Mouse (Mus musculus) cerebellum, postnatal 10 days (tissue): ENCODE measurements around the gene Scnn1g.

Source experiments
- DNase-seq, 2 experiments: peaks; one replicate each; pipeline ENCODE4 v3.0.0; 2021; ENCODE audit warnings: mixed read lengths in 2 of 2

Scnn1g gene

DNA sequence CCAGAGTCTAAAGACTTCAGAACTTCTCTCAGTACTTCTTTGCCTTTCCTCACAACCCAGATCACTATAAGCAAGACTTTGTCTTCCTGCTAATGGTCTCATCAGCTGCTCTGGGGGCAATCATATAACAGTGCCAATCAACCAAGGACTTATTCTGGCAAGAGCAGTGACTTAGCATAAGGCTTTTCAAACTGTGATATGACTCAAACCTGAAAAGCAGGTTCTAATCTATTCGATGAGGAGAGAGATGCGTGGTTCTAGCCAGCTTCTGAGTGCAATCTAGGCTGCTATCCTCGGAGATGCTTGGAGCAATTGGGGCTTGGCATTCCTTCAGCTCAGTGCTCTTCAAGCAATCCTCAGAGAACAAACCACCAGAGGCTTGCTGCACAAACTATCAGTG lies 44.7 kb downstream of the Scnn1g start:
- DNase-seq: no peak

DNA sequence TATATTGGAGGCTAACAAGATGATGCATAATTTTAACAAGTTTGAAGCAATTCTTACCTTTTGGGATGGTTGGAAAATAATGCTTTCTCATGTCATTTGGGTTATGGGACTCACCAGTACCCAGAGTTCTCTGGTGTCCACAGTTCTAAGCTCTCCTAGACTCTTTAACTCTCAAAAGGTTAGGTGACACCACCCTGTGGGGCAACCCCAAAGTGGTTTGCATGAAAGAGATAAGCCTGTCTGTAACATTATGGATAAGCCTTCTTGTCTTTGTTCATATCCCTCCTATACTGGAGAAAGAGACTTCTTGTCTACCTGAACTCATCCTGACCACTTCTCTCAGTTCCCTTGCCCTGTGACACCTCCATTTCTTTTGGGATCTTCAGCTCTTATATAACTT lies 45.1 kb downstream of the Scnn1g start:
- DNase-seq: no peak

GRCm38 (mm10) chr7:121782188-121782909 lies 48.1 kb downstream of the Scnn1g start:
- DNase-seq: no peak

DNA sequence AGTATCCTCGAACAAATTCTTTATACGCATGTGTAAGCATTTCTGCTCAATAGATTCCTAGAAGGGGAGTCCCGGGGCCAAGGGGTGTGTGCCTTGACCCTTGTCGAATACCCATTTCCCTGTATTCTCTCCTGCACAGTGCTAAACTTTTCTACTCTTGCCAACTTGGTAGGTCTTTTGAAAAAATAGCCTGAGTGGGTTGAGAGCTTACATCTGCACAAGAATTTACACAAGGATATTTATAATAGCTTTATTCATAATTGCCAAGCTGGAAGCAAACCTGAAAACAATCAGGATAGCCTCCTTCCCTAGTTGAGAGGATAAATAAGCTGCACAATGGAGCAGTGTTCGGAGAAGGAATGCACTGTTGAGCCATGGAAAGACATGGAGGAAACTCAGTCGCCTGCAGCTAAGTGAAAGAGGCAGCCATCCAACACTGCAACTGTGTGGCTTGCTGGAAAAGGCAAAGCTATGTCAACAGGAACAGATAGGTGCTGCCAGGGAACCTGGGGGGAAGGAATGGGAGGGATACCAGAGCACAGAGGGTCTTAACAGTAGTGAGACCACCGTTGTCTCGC lies 51.5 kb downstream of the Scnn1g start:
- peak in 1 of 2 experiments; percentile 15 for DNase-seq

DNA sequence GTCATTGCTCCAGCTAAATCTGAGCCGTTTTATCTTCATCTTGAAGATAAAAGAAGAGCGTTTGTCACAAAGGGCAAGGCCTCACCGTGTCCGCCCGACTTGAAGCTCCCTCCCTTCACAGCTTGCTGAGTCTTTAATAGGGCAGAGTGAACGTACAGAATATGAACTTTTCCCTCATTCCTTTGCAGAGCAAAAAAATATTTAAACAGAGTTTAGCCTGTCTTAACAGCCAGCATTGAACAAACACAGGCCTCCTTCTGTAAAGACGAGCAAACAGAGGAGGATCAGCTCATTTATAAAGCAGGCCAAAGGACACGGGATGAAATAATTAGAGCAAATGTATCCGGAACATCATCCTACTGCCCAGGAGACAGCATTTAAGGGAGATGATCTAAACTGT lies 63.5 kb downstream of the Scnn1g start:
- no peak for DNase-seq

DNA sequence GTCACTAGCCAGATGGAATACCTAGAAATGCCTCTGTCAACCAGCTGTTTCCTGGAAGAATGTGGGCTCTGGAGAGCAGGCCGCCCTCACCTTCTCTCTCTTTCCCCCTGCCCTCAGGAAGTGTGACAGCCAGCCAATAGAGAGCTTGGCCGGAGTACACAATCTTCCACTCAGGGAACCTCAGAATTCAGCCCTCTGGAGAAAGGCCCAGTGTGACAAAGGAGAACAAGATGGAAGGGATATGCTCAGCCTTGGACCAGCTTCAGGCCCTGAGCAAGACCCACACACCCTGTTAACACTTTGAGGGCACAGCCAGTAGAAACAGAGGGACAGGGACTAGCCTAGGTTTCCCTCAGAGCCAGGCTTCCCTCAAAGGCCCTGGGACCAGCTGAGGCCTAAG lies 68.2 kb downstream of the Scnn1g start:
- peak in 1 of 2 experiments; percentile 11 for DNase-seq

GRCm38 (mm10) chr7:121803011-121803410 lies 68.7 kb downstream of the Scnn1g start:
- no peak for DNase-seq

- no peak for DNase-seq
Measured at GRCm38 (mm10) chr7:121805811-121806496, 71.7 kb downstream of the Scnn1g start.

DNA sequence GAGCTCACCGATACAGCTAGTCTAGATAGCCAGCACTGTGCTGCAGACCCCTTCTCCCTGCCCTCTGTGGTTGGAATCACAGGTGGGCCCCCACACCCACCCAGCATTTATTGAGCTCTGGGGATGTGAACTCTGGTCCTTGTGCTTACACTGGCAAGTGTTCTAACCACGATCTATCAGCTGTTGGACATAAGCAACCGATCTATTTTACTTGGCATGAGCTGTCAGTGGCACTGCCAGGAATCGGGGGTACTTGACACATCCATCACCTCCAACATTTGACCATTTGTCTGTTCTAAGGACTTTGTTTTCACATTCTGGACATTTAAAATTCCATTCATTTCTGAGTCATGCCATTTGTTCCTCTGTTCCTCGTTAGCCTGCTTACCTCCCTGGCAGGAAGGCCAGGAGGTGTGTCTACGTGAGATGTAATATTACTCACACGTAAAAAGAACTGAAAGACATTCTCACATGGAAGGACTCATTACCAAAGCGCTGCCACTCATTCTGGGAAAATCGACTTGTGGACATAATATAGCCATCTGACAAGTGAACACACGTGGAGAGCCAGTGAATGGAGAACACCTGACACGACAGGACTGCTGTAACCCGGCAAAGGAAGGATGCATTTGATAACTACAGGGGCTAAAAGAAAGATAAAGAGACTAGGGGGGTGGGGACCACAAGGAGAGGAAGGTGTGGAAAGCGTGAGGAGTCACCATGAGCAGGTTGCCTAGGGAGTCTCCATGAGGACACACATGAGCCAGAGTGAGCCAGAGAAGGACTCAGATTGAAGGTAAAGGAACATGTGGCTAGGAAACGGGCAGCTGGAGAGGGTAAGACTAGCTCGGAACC lies 73.7 kb downstream of the Scnn1g start:
- DNase-seq: no peak
